Mouse (Mus musculus) MEL (cell line): ENCODE data around the gene D5Ertd579e. TPM values are rescaled to one million over a fixed set of nuclear protein-coding genes. Genes with fewer than 3 reads are reported as not detected.

ENCODE experiments used
- DNase-seq: peaks from one replicate; pipeline ENCODE4 v3.0.0; 2011; ENCODE audit warnings: low read depth, low spot score
- H3K27ac ChIP-seq: 2 replicates; pipeline ENCODE4 v1.5.1; 2012; ENCODE audit warnings: low read depth, mild to moderate bottlenecking, control low read depth, low read length, moderate library complexity; ENCODE audit not compliant: control insufficient read depth
- H3K27me3 ChIP-seq, 2 experiments: fragments of 150-350 bp in 1 of 2; sonication (generic) in 1 of 2; 2 replicates each; pipeline ENCODE4 v1.6.1; 2012; ENCODE audit warnings: low read length in 2 of 2, mild to moderate bottlenecking in 2 of 2, improper control_type of control experiment in 1 of 2, moderate library complexity in 1 of 2; ENCODE audit not compliant: insufficient read depth in 2 of 2, control insufficient read depth in 1 of 2
- H3K36me3 ChIP-seq, 2 experiments: 2 replicates each; pipeline ENCODE4 v1.6.1; 2012 to 2014; ENCODE audit warnings: low read length in 2 of 2, improper control_type of control experiment in 1 of 2, inconsistent platforms in 1 of 2, mild to moderate bottlenecking in 1 of 2; ENCODE audit not compliant: insufficient read depth in 2 of 2, control insufficient read depth in 1 of 2
- H3K4me1 ChIP-seq, 2 experiments: fragments of 150-350 bp in 1 of 2; sonication (generic) in 1 of 2; 2 replicates each; pipeline ENCODE4 v1.6.1; 2012; ENCODE audit warnings: low read length in 2 of 2, improper control_type of control experiment in 1 of 2, mild to moderate bottlenecking in 1 of 2; ENCODE audit not compliant: insufficient read depth in 2 of 2, control insufficient read depth in 1 of 2
- H3K4me3 ChIP-seq, 2 experiments: fragments of 150-350 bp in 1 of 2; sonication (generic) in 1 of 2; 2 replicates each; pipeline ENCODE4 v1.5.1; 2012; ENCODE audit warnings: low read depth in 2 of 2, low read length in 2 of 2, mild to moderate bottlenecking in 2 of 2, moderate library complexity in 2 of 2, control low read depth in 1 of 2, improper control_type of control experiment in 1 of 2; ENCODE audit not compliant: control insufficient read depth in 1 of 2, insufficient read depth in 1 of 2
- H3K79me2 ChIP-seq: 2 replicates; pipeline ENCODE4 v1.6.1; 2012; ENCODE audit warnings: mild to moderate bottlenecking, low read length, moderate library complexity; ENCODE audit not compliant: control insufficient read depth, poor library complexity, insufficient read depth
- H3K9ac ChIP-seq: 2 replicates; pipeline ENCODE4 v1.6.1; 2012; ENCODE audit warnings: low read depth, mild to moderate bottlenecking, control low read depth, low read length, moderate library complexity; ENCODE audit not compliant: control insufficient read depth, poor library complexity, severe bottlenecking
- H3K9me3 ChIP-seq: fragments of 150-350 bp; sonication (generic); replicated peaks from 2 replicates; pipeline ENCODE4 v1.6.1; 2012; ENCODE audit warnings: mild to moderate bottlenecking, low read length, improper control_type of control experiment, moderate library complexity; ENCODE audit not compliant: insufficient read depth
- BHLHE40 ChIP-seq: IDR thresholded peaks from 2 replicates; pipeline ENCODE4 v1.6.1; 2012; ENCODE audit warnings: low read depth, mild to moderate bottlenecking, inconsistent platforms, low read length, improper control_type of control experiment, borderline replicate concordance
- CHD1 ChIP-seq: IDR thresholded peaks from 2 replicates; pipeline ENCODE4 v1.6.1; 2012; ENCODE audit warnings: low read depth, mild to moderate bottlenecking, inconsistent platforms, low read length, improper control_type of control experiment
- CTCF ChIP-seq, 3 experiments: IDR thresholded peaks in 2 of 3; conservative IDR thresholded peaks in 1 of 3; 2 replicates each; pipeline ENCODE4 v1.5.1; 2011 to 2012; ENCODE audit warnings: low read length in 3 of 3, low read depth in 2 of 3, mild to moderate bottlenecking in 2 of 3, improper control_type of control experiment in 1 of 3, inconsistent platforms in 1 of 3, mixed read lengths in 1 of 3, moderate library complexity in 1 of 3; ENCODE audit not compliant: control insufficient read depth in 1 of 3, insufficient read depth in 1 of 3, poor library complexity in 1 of 3, severe bottlenecking in 1 of 3
- E2F4 ChIP-seq: IDR thresholded peaks from 2 replicates; pipeline ENCODE4 v1.6.1; 2011; ENCODE audit warnings: low read depth, low read length, improper control_type of control experiment, borderline replicate concordance
- EP300 ChIP-seq, 2 experiments: IDR thresholded peaks; 2 replicates each; pipeline ENCODE4 v1.6.1; 2011; ENCODE audit warnings: improper control_type of control experiment in 2 of 2, low read length in 2 of 2, low read depth in 1 of 2, mild to moderate bottlenecking in 1 of 2
- ETS1 ChIP-seq: IDR thresholded peaks from 2 replicates; pipeline ENCODE4 v1.6.1; 2012; ENCODE audit warnings: low read depth, mild to moderate bottlenecking, inconsistent platforms, low read length, improper control_type of control experiment, moderate library complexity
- JUND ChIP-seq: IDR thresholded peaks from 2 replicates; pipeline ENCODE4 v1.6.1; 2011; ENCODE audit warnings: low read depth, mild to moderate bottlenecking, improper control_type of control experiment, low read length
- MAX ChIP-seq: IDR thresholded peaks from 2 replicates; pipeline ENCODE4 v1.6.1; 2011; ENCODE audit warnings: low read length, improper control_type of control experiment
- MEF2A ChIP-seq: IDR thresholded peaks from 2 replicates; pipeline ENCODE4 v1.6.1; 2014; ENCODE audit warnings: low read depth, mild to moderate bottlenecking, inconsistent platforms, low read length, improper control_type of control experiment; ENCODE audit not compliant: poor library complexity, insufficient replicate concordance, severe bottlenecking; ENCODE audit errors: extremely low read depth
- MYC ChIP-seq: IDR thresholded peaks from 2 replicates; pipeline ENCODE4 v1.6.1; 2011; ENCODE audit warnings: low read depth, mild to moderate bottlenecking, low read length, improper control_type of control experiment, moderate library complexity
- NRF1 ChIP-seq: IDR thresholded peaks from 2 replicates; pipeline ENCODE4 v1.6.1; 2014; ENCODE audit warnings: low read depth, mild to moderate bottlenecking, inconsistent platforms, low read length, improper control_type of control experiment, moderate library complexity; ENCODE audit not compliant: poor library complexity, insufficient read depth, severe bottlenecking
- POLR2AphosphoS2 ChIP-seq: IDR thresholded peaks from 2 replicates; pipeline ENCODE4 v1.6.1; 2011; ENCODE audit warnings: low read length, improper control_type of control experiment
- RCOR1 ChIP-seq: IDR thresholded peaks from 2 replicates; pipeline ENCODE4 v1.6.1; 2012; ENCODE audit warnings: low read depth, mild to moderate bottlenecking, inconsistent platforms, low read length, improper control_type of control experiment
- SMC3 ChIP-seq: IDR thresholded peaks from 2 replicates; pipeline ENCODE4 v1.6.1; 2011; ENCODE audit warnings: low read depth, low read length, improper control_type of control experiment
- TAL1 ChIP-seq: IDR thresholded peaks from 2 replicates; pipeline ENCODE4 v1.6.1; 2012; ENCODE audit warnings: mild to moderate bottlenecking, inconsistent platforms, low read length, moderate library complexity, mixed read lengths
- TCF12 ChIP-seq: IDR thresholded peaks from 2 replicates; pipeline ENCODE4 v1.6.1; 2014; ENCODE audit warnings: low read depth, mild to moderate bottlenecking, inconsistent platforms, low read length, improper control_type of control experiment, moderate library complexity
- USF1 ChIP-seq: IDR thresholded peaks from 2 replicates; pipeline ENCODE4 v1.6.1; 2014; ENCODE audit warnings: low read depth, mild to moderate bottlenecking, inconsistent platforms, low read length, improper control_type of control experiment, moderate library complexity
- USF2 ChIP-seq, 2 experiments: IDR thresholded peaks; 2 replicates each; pipeline ENCODE4 v1.6.1; 2011 to 2012; ENCODE audit warnings: improper control_type of control experiment in 2 of 2, low read length in 2 of 2, borderline replicate concordance in 1 of 2, inconsistent platforms in 1 of 2, low read depth in 1 of 2, mild to moderate bottlenecking in 1 of 2; ENCODE audit not compliant: insufficient read depth in 1 of 2
- ZKSCAN1 ChIP-seq: IDR thresholded peaks from 2 replicates; pipeline ENCODE4 v1.6.1; 2012; ENCODE audit warnings: low read depth, mild to moderate bottlenecking, inconsistent platforms, low read length, improper control_type of control experiment, moderate library complexity
- ZNF384 ChIP-seq: IDR thresholded peaks from 2 replicates; pipeline ENCODE4 v1.6.1; 2012; ENCODE audit warnings: low read depth, mild to moderate bottlenecking, inconsistent platforms, low read length, improper control_type of control experiment
- polyA plus RNA-seq, 2 experiments: library from polyadenylated mRNA; stranded (reverse) in 1 of 2; unstranded in 1 of 2; fragments of >175 nt in 1 of 2; fragments of >200 nt in 1 of 2; gene quantifications; 2 replicates each; pipeline versions ENCODE4 v1.2.1 to v1.2.4; 2012; ENCODE audit warnings: low replicate concordance in 2 of 2, low read depth in 1 of 2; ENCODE audit not compliant: insufficient read length in 2 of 2, insufficient read depth in 1 of 2, missing spikeins in 1 of 2
- total RNA-seq: library from RNA; depleted of rRNA; stranded (reverse); fragments of 300-350 nt; gene quantifications from 2 replicates; pipeline ENCODE4 v1.2.3, GENCODE M21; 2012

Gene D5Ertd579e
- total and polyA plus RNA-seq, 3 experiments = 15.9 to 31.1 TPM; not detected in 1

GRCm38 (mm10) chr5:36677907-36678306 lies 17.9 kb downstream of the D5Ertd579e start:
- Histone ChIP-seq H3K4me1 (peaks cover 27 to 29% of the 10 kb centered on the region in 2 experiments), H3K79me2 (peaks cover 46% of the 10 kb centered on the region), H3K27me3 (no peaks in the 10 kb centered on the region), H3K9me3 (no peaks in the 10 kb centered on the region), H3K27ac (no peak overlapping the region), H3K9ac (no peak overlapping the region), H3K4me3 (no peak overlapping the region), H3K36me3 (peaks cover 2 to 52% of the 10 kb centered on the region in 2 experiments; a peak in 3 of 4 replicates)
- DNase-seq = peak; percentile 62
- TF ChIP-seq USF2 (IDR thresholded peaks at IDR 0.05; ENCODE audit: borderline replicate concordance in 1 of 2, insufficient read depth in 1 of 2, low read depth in 1 of 2, low read length in 2 of 2) (no peak), MAX (peak; percentile 36; the same call in 1 of the 2 replicates), RCOR1 (peak; percentile 24), E2F4 (no peak), TAL1 (peak; percentile 37; the same call in 1 of the 2 replicates), POLR2AphosphoS2 (no peak), ETS1 (peak; percentile 42; the same call in 1 of the 2 replicates), ZKSCAN1 (no peak), TCF12 (peak; percentile 51; the same call in 1 of the 2 replicates), EP300 (IDR thresholded peaks at IDR 0.05; ENCODE audit: low read depth in 1 of 2, low read length in 2 of 2) (peak; percentile 29 to 62; a peak in 2 of 4 replicates)

- peaks cover 34% of the 10 kb centered on the region for H3K79me2 ChIP-seq
- TF ChIP-seq EP300 (IDR thresholded peaks at IDR 0.05; ENCODE audit: low read depth in 1 of 2, low read length in 2 of 2) (peak in 1 of 2 experiments; percentile 8; a peak in 1 of 4 replicates), ETS1 (no peak)
- H3K36me3 ChIP-seq = peaks cover 4 to 28% of the 10 kb centered on the region in 2 experiments; a peak in 3 of 4 replicates
- peaks cover 13 to 14% of the 10 kb centered on the region in 2 experiments for H3K4me1 ChIP-seq
- no peak for DNase-seq
- no peaks in the 10 kb centered on the region for H3K27me3 ChIP-seq
- no peak overlapping the region for H3K27ac ChIP-seq
- H3K9me3 ChIP-seq = no peaks in the 10 kb centered on the region
- H3K9ac ChIP-seq = no peak overlapping the region
- no peak overlapping the region for H3K4me3 ChIP-seq
Measured at GRCm38 (mm10) chr5:36675466-36675865, 20.4 kb downstream of the D5Ertd579e start.

- Histone ChIP-seq H3K9ac (no peak overlapping the region), H3K4me3 (no peak overlapping the region), H3K4me1 (peaks cover 17 to 19% of the 10 kb centered on the region in 2 experiments)
Measured at GRCm38 (mm10) chr5:36674658-36675433, 21.0 kb downstream of the D5Ertd579e start.

More at GRCm38 (mm10) chr5:36674658-36675433, 21.0 kb downstream of the D5Ertd579e start:
- TF ChIP-seq ZKSCAN1 (no peak), TAL1 (no peak), SMC3 (no peak), MEF2A (no peak), USF1 (no peak), BHLHE40 (no peak), ETS1 (no peak), MYC (no peak), CTCF (IDR thresholded peaks at IDR 0.05 in 2 of 3, conservative IDR thresholded peaks at IDR 0.05 in 1 of 3; ENCODE audit: control insufficient read depth in 1 of 3, insufficient read depth in 1 of 3, low read depth in 2 of 3, low read length in 3 of 3, poor library complexity in 1 of 3, severe bottlenecking in 1 of 3) (no peak), CHD1 (no peak), NRF1 (no peak), ZNF384 (no peak), JUND (no peak)
- DNase-seq = no peak
- Histone ChIP-seq H3K27ac (no peak overlapping the region), H3K79me2 (peaks cover 30% of the 10 kb centered on the region), H3K36me3 (peaks cover 6 to 31% of the 10 kb centered on the region in 2 experiments), H3K27me3 (no peaks in the 10 kb centered on the region), H3K9me3 (no peaks in the 10 kb centered on the region)
